Mouse (Mus musculus) midbrain, embryonic 11.5 days (tissue): Measurements from ENCODE around the gene Pex6. TPM values are rescaled to one million over a fixed set of nuclear protein-coding genes. Genes with fewer than 3 reads are reported as not detected.

Experiments
- ATAC-seq: fragments of 200-750 bp; cut with Nextera tagmentation; 2 replicates; pipeline ENCODE4 v1.8.0; 2017; ENCODE audit warnings: moderate TSS enrichment, moderate library complexity; ENCODE audit not compliant: low FRiP score
- DNase-seq: peaks from one replicate; pipeline ENCODE4 v3.0.0; 2015; ENCODE audit warnings: low spot score; ENCODE audit errors: missing footprints
- H3K27ac ChIP-seq: fragments of 300-500 bp; sonication (generic); 2 replicates; pipeline ENCODE4 v1.5.1; 2014; ENCODE audit warnings: low read depth, low read length
- H3K27me3 ChIP-seq: fragments of 300-500 bp; sonication (generic); 2 replicates; pipeline ENCODE4 v1.6.1; 2014; ENCODE audit warnings: mild to moderate bottlenecking, low read length, moderate library complexity, mixed read lengths; ENCODE audit not compliant: control insufficient read depth, insufficient read depth
- H3K36me3 ChIP-seq: fragments of 300-500 bp; sonication (generic); 2 replicates; pipeline ENCODE4 v1.6.1; 2014; ENCODE audit warnings: mild to moderate bottlenecking, low read length, moderate library complexity, mixed read lengths; ENCODE audit not compliant: control insufficient read depth, insufficient read depth
- H3K4me1 ChIP-seq: fragments of 300-500 bp; sonication (generic); 2 replicates; pipeline ENCODE4 v1.6.1; 2014; ENCODE audit warnings: low read length; ENCODE audit not compliant: control insufficient read depth, insufficient read depth
- H3K4me2 ChIP-seq: fragments of 300-500 bp; sonication (generic); 2 replicates; pipeline ENCODE4 v1.6.1; 2014; ENCODE audit warnings: mild to moderate bottlenecking, moderate library complexity
- H3K4me3 ChIP-seq: fragments of 300-500 bp; sonication (generic); 2 replicates; pipeline ENCODE4 v1.5.1; 2014; ENCODE audit warnings: low read depth, low read length
- H3K9ac ChIP-seq: fragments of 300-500 bp; sonication (generic); 2 replicates; pipeline ENCODE4 v1.6.1; 2014; ENCODE audit warnings: low read length
- H3K9me3 ChIP-seq: fragments of 300-500 bp; sonication (generic); 2 replicates; pipeline ENCODE4 v1.6.1; 2016; ENCODE audit warnings: low read length; ENCODE audit not compliant: control insufficient read depth
- WGBS: fragments of 180-500 bp; shearing (Covaris S2); extraction: QIAGEN DNeasy Blood & Tissue Kit; methylation state at CpG from one replicate; pipeline ENCODE4 v1.1.7; 2014; 5-methylcytosine and 5-hydroxymethylcytosine counted together
- polyA plus RNA-seq: library from polyadenylated mRNA; unstranded; fragments of >200 nt; fragmentation: Nextera tagmentation; extraction: Ambion mirVana; gene quantifications from 2 replicates; pipeline ENCODE4 v1.2.1, GENCODE M21; 2014

Pex6 gene
- 12.8 and 16.5 TPM in 2 replicates for polyA plus RNA-seq

GRCm38 (mm10) chr17:46710959-46711597 is at the start of gene Pex6:
Pex6 (plus strand) TSS chr17:46711463.
- H3K27me3 ChIP-seq, result no peaks in the 10 kb centered on the region; the same call in 1 of the 2 replicates
- ATAC-seq (peak; percentile 91), DNase-seq (peak; percentile 99)
- H3K27ac ChIP-seq, result no peak within 1 kb of the TSS; the same call in 1 of the 2 replicates
- no peaks in the 10 kb centered on the region for H3K9me3 ChIP-seq
- WGBS, result 9% methylated on average over 36 of the region's 36 CpGs
- H3K36me3 ChIP-seq, result peaks cover 6% of the 10 kb centered on the region; the same call in 1 of the 2 replicates
- H3K4me2 ChIP-seq, result peak within 1 kb of the TSS; percentile 100
- H3K4me3 ChIP-seq, result peak within 1 kb of the TSS; percentile 97
- peak within 1 kb of the TSS; percentile 88 for H3K9ac ChIP-seq
- H3K4me1 ChIP-seq, result peaks cover 8% of the 10 kb centered on the region

GRCm38 (mm10) chr17:46661981-46662380 is 49.3 kb upstream of the Pex6 start:
- no peak overlapping the region for H3K27ac ChIP-seq
- no peaks in the 10 kb centered on the region for H3K27me3 ChIP-seq
- H3K36me3 ChIP-seq, result peaks cover 38% of the 10 kb centered on the region
- H3K9me3 ChIP-seq, result no peaks in the 10 kb centered on the region
- no peak for ATAC-seq
- no peak overlapping the region for H3K9ac ChIP-seq
- no peak overlapping the region for H3K4me3 ChIP-seq
- no peaks in the 10 kb centered on the region for H3K4me1 ChIP-seq
- 93% methylated on average over 12 of the region's 12 CpGs for WGBS
- no peak overlapping the region for H3K4me2 ChIP-seq
- peak; percentile 56 for DNase-seq

- ATAC-seq (no peak), DNase-seq (no peak)
- Histone ChIP-seq H3K4me3 (no peak overlapping the region), H3K36me3 (peaks cover 40% of the 10 kb centered on the region), H3K9me3 (no peaks in the 10 kb centered on the region), H3K27ac (no peak overlapping the region), H3K4me1 (no peaks in the 10 kb centered on the region), H3K27me3 (no peaks in the 10 kb centered on the region), H3K4me2 (no peak overlapping the region), H3K9ac (no peak overlapping the region)
- 95% methylated on average over 5 of the region's 5 CpGs for WGBS
Observed at GRCm38 (mm10) chr17:46662730-46663129, 48.5 kb upstream of the Pex6 start.

- Histone ChIP-seq H3K27ac (no peak overlapping the region), H3K4me2 (no peak overlapping the region), H3K4me1 (no peaks in the 10 kb centered on the region), H3K9me3 (no peaks in the 10 kb centered on the region), H3K27me3 (no peaks in the 10 kb centered on the region), H3K36me3 (peaks cover 33% of the 10 kb centered on the region), H3K9ac (no peak overlapping the region), H3K4me3 (no peak overlapping the region)
- WGBS, result 93% methylated on average over 16 of the region's 16 CpGs
- DNase-seq (peak; percentile 59), ATAC-seq (no peak)
Observed at GRCm38 (mm10) chr17:46667712-46668111, 43.6 kb upstream of the Pex6 start.

- Histone ChIP-seq H3K4me2 (no peak overlapping the region), H3K9ac (no peak overlapping the region), H3K27me3 (no peaks in the 10 kb centered on the region), H3K27ac (no peak overlapping the region), H3K36me3 (peaks cover 20% of the 10 kb centered on the region), H3K4me1 (peaks cover 12% of the 10 kb centered on the region), H3K4me3 (no peak overlapping the region), H3K9me3 (no peaks in the 10 kb centered on the region)
- WGBS, result 97% methylated on average over 10 of the region's 10 CpGs
- DNase-seq, result peak; percentile 71
- no peak for ATAC-seq
Observed at GRCm38 (mm10) chr17:46669911-46670310, 41.4 kb upstream of the Pex6 start.

- Histone ChIP-seq H3K4me1 (peaks cover 15% of the 10 kb centered on the region), H3K27ac (peak within 1 kb of the TSS; percentile 45; the same call in 1 of the 2 replicates), H3K36me3 (peaks cover 19% of the 10 kb centered on the region), H3K27me3 (no peaks in the 10 kb centered on the region), H3K9me3 (no peaks in the 10 kb centered on the region), H3K9ac (peak within 1 kb of the TSS; percentile 67), H3K4me2 (peak within 1 kb of the TSS; percentile 76), H3K4me3 (peak within 1 kb of the TSS; percentile 61)
- peak; percentile 98 for DNase-seq
- 1% methylated on average over 43 of the region's 43 CpGs for WGBS
- ATAC-seq, result peak; percentile 93
Observed at GRCm38 (mm10) chr17:46673850-46674529, 37.3 kb upstream of the Pex6 start, which contains the start of gene Rrp36. Rrp36 (minus strand) TSS chr17:46674352.

- WGBS, result 17% methylated on average over 15 of the region's 15 CpGs
- Histone ChIP-seq H3K4me3 (peak overlapping the region; percentile 61), H3K36me3 (peaks cover 14% of the 10 kb centered on the region), H3K4me2 (peak overlapping the region; percentile 76), H3K27me3 (no peaks in the 10 kb centered on the region), H3K27ac (peak overlapping the region; percentile 45; the same call in 1 of the 2 replicates), H3K9me3 (no peaks in the 10 kb centered on the region), H3K9ac (peak overlapping the region; percentile 67), H3K4me1 (peaks cover 22% of the 10 kb centered on the region)
- ATAC-seq (peak; percentile 45), DNase-seq (peak; percentile 82)
Observed at GRCm38 (mm10) chr17:46674530-46675283, 36.6 kb upstream of the Pex6 start.

- no peaks in the 10 kb centered on the region for H3K9me3 ChIP-seq
- H3K4me2 ChIP-seq, result peak within 1 kb of the TSS; percentile 50
- DNase-seq (no peak), ATAC-seq (no peak)
- 94% methylated on average over 7 of the region's 9 CpGs for WGBS
- no peak within 1 kb of the TSS for H3K27ac ChIP-seq
- no peaks in the 10 kb centered on the region for H3K27me3 ChIP-seq
- H3K36me3 ChIP-seq, result peaks cover 10% of the 10 kb centered on the region
- H3K4me1 ChIP-seq, result peaks cover 28% of the 10 kb centered on the region
- peak within 1 kb of the TSS; percentile 83 for H3K4me3 ChIP-seq
- H3K9ac ChIP-seq, result peak within 1 kb of the TSS; percentile 74
Observed at GRCm38 (mm10) chr17:46678416-46678815, 32.8 kb upstream of the Pex6 start, which contains the start of gene Mea1. Mea1 (plus strand) TSS chr17:46678793.
